Mouse (Mus musculus): ENCODE measurements at regions not wholly inside any gene's neighbourhood (a gene's known extent, or its start where the extent isn't known, plus 50 kb on each side); places are given as distances from the start of the nearest gene placed in this dataset.
A peak's percentile ranks its signal among the peaks of the same experiment; 100 is the strongest.

DNA sequence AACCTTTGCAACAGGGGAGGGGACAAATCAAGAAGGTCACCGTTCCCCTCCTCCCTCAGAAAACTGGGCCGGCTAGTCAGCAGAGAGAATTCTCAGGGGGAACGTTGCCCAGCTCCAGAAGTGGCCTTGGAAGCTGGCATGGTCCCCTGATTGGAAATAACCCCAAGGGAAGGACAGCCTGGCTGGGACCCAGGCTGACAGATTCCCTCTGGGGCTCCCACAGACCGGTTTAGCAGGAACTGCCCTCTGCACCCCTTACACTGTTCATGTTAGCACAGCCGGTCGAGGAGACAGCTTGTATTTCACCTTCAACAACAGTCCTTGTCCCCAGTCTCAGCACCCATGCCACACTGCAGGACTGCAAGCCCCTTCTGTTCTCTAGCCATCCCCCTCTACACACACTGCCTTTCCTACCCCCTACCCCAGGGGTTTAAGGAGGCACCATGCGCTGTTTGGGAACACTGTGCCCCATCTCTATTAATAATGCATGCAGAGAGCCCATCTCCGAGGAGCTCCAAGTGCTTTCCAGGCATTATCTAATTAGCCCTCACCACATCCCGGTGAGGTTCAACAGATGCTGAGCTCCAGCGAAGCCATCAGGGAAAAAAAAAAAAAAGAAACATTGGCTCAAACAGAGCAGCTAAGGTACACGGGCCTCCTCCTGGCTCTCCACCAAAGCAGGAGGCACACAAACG, 106.5 kb upstream of the Jarid2 start:
- Histone ChIP-seq H3K4me1 (peaks cover 18% of the 10 kb centered on the region), H3K27me3 (0 out of 2 replicates have a peak, but pooled peaks cover 4% of the 10 kb centered on the region), H3K36me3 (ENCODE audit: poor library complexity, severe bottlenecking) (no peaks in the 10 kb centered on the region), H3K4me2 (no peak overlapping the region), H3K9ac (no peak overlapping the region), H3K27ac (no peak overlapping the region), H3K9me3 (replicated peaks) (no peaks in the 10 kb centered on the region), H3K4me3 (no peak overlapping the region)
- ATAC-seq = no peak
- WGBS = 35% methylated on average over 12 of the region's 12 CpGs

GRCm38 (mm10) chr13:44624716-44625115, 104.6 kb upstream of the Jarid2 start:
- no peak overlapping the region for H3K27ac ChIP-seq
- no peak overlapping the region for H3K4me2 ChIP-seq
- no peak overlapping the region for H3K9ac ChIP-seq
- WGBS = 43% methylated on average over 13 of the region's 13 CpGs
- no peak for ATAC-seq
- H3K27me3 ChIP-seq = 0 out of 2 replicates have a peak, but pooled peaks cover 4% of the 10 kb centered on the region
- no peaks in the 10 kb centered on the region for H3K9me3 ChIP-seq (replicated peaks)
- no peak overlapping the region for H3K4me3 ChIP-seq
- peaks cover 18% of the 10 kb centered on the region for H3K4me1 ChIP-seq
- H3K36me3 ChIP-seq (ENCODE audit: poor library complexity, severe bottlenecking) = no peaks in the 10 kb centered on the region

DNA sequence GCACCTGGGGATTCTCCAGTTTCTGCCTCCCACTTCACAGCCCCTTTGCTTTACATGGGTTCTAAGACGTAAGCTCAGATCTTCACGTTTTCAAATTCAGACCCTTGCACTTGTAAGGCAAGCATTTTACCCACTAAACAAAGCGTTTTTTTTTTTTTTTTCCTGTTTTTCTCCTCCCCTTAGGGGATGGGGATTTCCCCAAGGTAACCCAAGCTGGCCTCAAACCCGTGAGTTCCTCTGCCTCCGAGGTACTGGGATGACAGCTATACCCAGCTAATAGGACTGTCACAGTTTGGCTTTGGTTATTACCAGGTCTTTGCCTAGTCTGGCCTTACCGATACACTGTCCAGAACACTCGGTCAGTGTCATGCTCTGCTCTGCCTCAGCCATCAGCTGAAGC, 103.5 kb upstream of the Jarid2 start:
- peaks cover 18% of the 10 kb centered on the region for H3K4me1 ChIP-seq
- H3K27me3 ChIP-seq = 0 out of 2 replicates have a peak, but pooled peaks cover 4% of the 10 kb centered on the region
- ATAC-seq = no peak
- no peak overlapping the region for H3K4me2 ChIP-seq
- 77% methylated on average over 7 of the region's 7 CpGs for WGBS
- H3K4me3 ChIP-seq = no peak overlapping the region
- no peak overlapping the region for H3K9ac ChIP-seq
- no peaks in the 10 kb centered on the region for H3K36me3 ChIP-seq (ENCODE audit: poor library complexity, severe bottlenecking)
- H3K9me3 ChIP-seq (replicated peaks) = no peaks in the 10 kb centered on the region
- no peak overlapping the region for H3K27ac ChIP-seq

- H3K9me3 ChIP-seq (replicated peaks) = no peaks in the 10 kb centered on the region
- no peak for ATAC-seq
- no peak overlapping the region for H3K27ac ChIP-seq
- peaks cover 18% of the 10 kb centered on the region for H3K4me1 ChIP-seq
- H3K4me2 ChIP-seq = no peak overlapping the region
- WGBS = 50% methylated on average over 11 of the region's 11 CpGs
- no peak overlapping the region for H3K9ac ChIP-seq
- H3K27me3 ChIP-seq = 0 out of 2 replicates have a peak, but pooled peaks cover 4% of the 10 kb centered on the region
- H3K36me3 ChIP-seq (ENCODE audit: poor library complexity, severe bottlenecking) = no peaks in the 10 kb centered on the region
- no peak overlapping the region for H3K4me3 ChIP-seq
Observed at GRCm38 (mm10) chr13:44626806-44627205, 102.5 kb upstream of the Jarid2 start.

GRCm38 (mm10) chr13:44630061-44630460, 99.2 kb upstream of the Jarid2 start:
- Histone ChIP-seq H3K4me3 (no peak overlapping the region), H3K27ac (no peak overlapping the region), H3K9me3 (replicated peaks) (no peaks in the 10 kb centered on the region), H3K4me2 (no peak overlapping the region), H3K27me3 (0 out of 2 replicates have a peak, but pooled peaks cover 3% of the 10 kb centered on the region), H3K36me3 (ENCODE audit: poor library complexity, severe bottlenecking) (no peaks in the 10 kb centered on the region), H3K9ac (no peak overlapping the region), H3K4me1 (peaks cover 8% of the 10 kb centered on the region)
- 66% methylated on average over 6 of the region's 6 CpGs for WGBS
- ATAC-seq = no peak

GRCm38 (mm10) chr13:44634616-44635015, 94.7 kb upstream of the Jarid2 start:
- Histone ChIP-seq H3K9ac (no peak overlapping the region), H3K36me3 (ENCODE audit: poor library complexity, severe bottlenecking) (no peaks in the 10 kb centered on the region), H3K4me3 (no peak overlapping the region), H3K9me3 (replicated peaks) (no peaks in the 10 kb centered on the region), H3K4me1 (peaks cover 17% of the 10 kb centered on the region), H3K27me3 (0 out of 2 replicates have a peak, but pooled peaks cover 3% of the 10 kb centered on the region), H3K27ac (no peak overlapping the region), H3K4me2 (peak overlapping the region; percentile 43)
- WGBS = 13% methylated on average over 11 of the region's 11 CpGs
- ATAC-seq = no peak

- no peak for ATAC-seq
- H3K27me3 ChIP-seq = 0 out of 2 replicates have a peak, but pooled peaks cover 3% of the 10 kb centered on the region
- H3K4me2 ChIP-seq = peak overlapping the region; percentile 43
- no peak overlapping the region for H3K4me3 ChIP-seq
- H3K9ac ChIP-seq = no peak overlapping the region
- WGBS = 10% methylated on average over 9 of the region's 12 CpGs
- no peaks in the 10 kb centered on the region for H3K36me3 ChIP-seq (ENCODE audit: poor library complexity, severe bottlenecking)
- H3K9me3 ChIP-seq (replicated peaks) = no peaks in the 10 kb centered on the region
- H3K4me1 ChIP-seq = peaks cover 17% of the 10 kb centered on the region
- H3K27ac ChIP-seq = no peak overlapping the region
Observed at GRCm38 (mm10) chr13:44635221-44636007, 93.9 kb upstream of the Jarid2 start.

DNA sequence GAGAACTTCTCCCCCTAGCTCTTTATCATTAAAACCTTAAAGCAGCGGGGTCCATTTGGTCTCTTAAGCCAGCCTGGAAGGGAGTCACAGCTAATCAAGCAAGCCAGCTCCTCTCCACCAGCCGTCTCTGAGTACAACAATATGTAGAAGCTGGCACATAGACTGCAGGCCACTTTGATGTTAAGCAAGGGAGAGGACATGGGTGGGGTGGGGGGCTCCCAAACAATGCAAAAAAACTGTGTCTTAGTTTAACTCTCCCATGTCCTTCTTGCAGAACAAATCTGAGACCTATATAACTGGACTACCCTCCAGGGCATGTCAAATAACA, 93.3 kb upstream of the Jarid2 start:
- Histone ChIP-seq H3K4me1 (peaks cover 17% of the 10 kb centered on the region), H3K9ac (no peak overlapping the region), H3K9me3 (replicated peaks) (no peaks in the 10 kb centered on the region), H3K27ac (no peak overlapping the region), H3K27me3 (0 out of 2 replicates have a peak, but pooled peaks cover 3% of the 10 kb centered on the region), H3K4me3 (no peak overlapping the region), H3K36me3 (ENCODE audit: poor library complexity, severe bottlenecking) (no peaks in the 10 kb centered on the region), H3K4me2 (no peak overlapping the region)
- 15% methylated on average over 2 of the region's 2 CpGs for WGBS
- no peak for ATAC-seq

- no peak for ATAC-seq
- no peak overlapping the region for H3K4me3 ChIP-seq
- H3K9ac ChIP-seq = no peak overlapping the region
- no peak overlapping the region for H3K4me2 ChIP-seq
- 89% methylated on average over 7 of the region's 7 CpGs for WGBS
- no peaks in the 10 kb centered on the region for H3K9me3 ChIP-seq (replicated peaks)
- H3K36me3 ChIP-seq (ENCODE audit: poor library complexity, severe bottlenecking) = no peaks in the 10 kb centered on the region
- no peak overlapping the region for H3K27ac ChIP-seq
- no peaks in the 10 kb centered on the region for H3K27me3 ChIP-seq
- H3K4me1 ChIP-seq = no peaks in the 10 kb centered on the region
Observed at GRCm38 (mm10) chr13:44642361-44642760, 86.9 kb upstream of the Jarid2 start.

DNA sequence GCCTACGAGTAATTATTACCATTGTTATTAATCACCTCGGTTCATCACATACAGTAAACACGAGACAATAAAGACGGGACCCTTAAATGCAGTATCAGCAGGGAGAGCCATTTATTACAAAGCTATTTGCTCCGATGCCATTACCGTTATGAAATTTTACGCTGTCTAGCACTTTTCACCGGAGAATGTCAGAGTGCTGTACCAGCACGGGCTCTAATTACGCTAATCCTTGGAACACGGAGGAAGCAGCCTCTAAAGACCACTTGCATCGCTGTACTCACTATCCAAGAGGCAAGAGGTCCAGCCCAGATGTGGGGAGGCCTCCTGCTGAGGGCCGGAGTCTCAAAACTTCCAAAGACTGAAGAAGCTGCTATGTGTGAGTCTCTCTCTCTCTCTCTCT, 79.2 kb upstream of the Jarid2 start:
- H3K4me2 ChIP-seq = peak overlapping the region; percentile 37
- ATAC-seq = no peak
- H3K27ac ChIP-seq = no peak overlapping the region
- no peak overlapping the region for H3K4me3 ChIP-seq
- no peaks in the 10 kb centered on the region for H3K36me3 ChIP-seq (ENCODE audit: poor library complexity, severe bottlenecking)
- H3K9ac ChIP-seq = no peak overlapping the region
- 14% methylated on average over 13 of the region's 13 CpGs for WGBS
- H3K9me3 ChIP-seq (replicated peaks) = no peaks in the 10 kb centered on the region
- peaks cover 6% of the 10 kb centered on the region; the same call in 1 of the 2 replicates for H3K27me3 ChIP-seq
- H3K4me1 ChIP-seq = peaks cover 18% of the 10 kb centered on the region

- WGBS = 9% methylated on average over 22 of the region's 22 CpGs
- no peak overlapping the region for H3K4me2 ChIP-seq
- no peak overlapping the region for H3K9ac ChIP-seq
- ATAC-seq = no peak
- H3K4me3 ChIP-seq = no peak overlapping the region
- H3K4me1 ChIP-seq = peaks cover 18% of the 10 kb centered on the region
- H3K36me3 ChIP-seq (ENCODE audit: poor library complexity, severe bottlenecking) = no peaks in the 10 kb centered on the region
- no peaks in the 10 kb centered on the region for H3K9me3 ChIP-seq (replicated peaks)
- H3K27ac ChIP-seq = no peak overlapping the region
- peaks cover 6% of the 10 kb centered on the region; the same call in 1 of the 2 replicates for H3K27me3 ChIP-seq
Observed at GRCm38 (mm10) chr13:44651259-44652238, 77.7 kb upstream of the Jarid2 start.
